Mouse (Mus musculus) embryonic facial prominence, embryonic 12.5 days (tissue): ENCODE results near the gene Opn1sw. TPM values are rescaled to one million over a fixed set of nuclear protein-coding genes. Genes with fewer than 3 reads are reported as not detected.

Experiments
- microRNA-seq: library from miRNA; unstranded; fragments of <30 nt; microRNA quantifications from one replicate; pipeline ENCODE4, GENCODE M21; 2017
- polyA plus RNA-seq: library from polyadenylated mRNA; unstranded; fragments of >200 nt; fragmentation: Nextera tagmentation; extraction: Ambion mirVana; gene quantifications from 2 replicates; pipeline ENCODE4 v1.2.1, GENCODE M21; 2016

The Opn1sw gene
- polyA plus RNA-seq, 1 experiment from 2014 or later = 0.61 TPM

Small RNA genes within 50 kb of the gene (microRNA-seq; reads per million reads assigned to microRNA genes)
- gene Gm26220 (0.54 reads per million), gene Gm44354 (not detected)

Other genes with a start within 250 kb of the Opn1sw start
- gene Rbm28, start 223.5 kb downstream of the Opn1sw start, polyA plus RNA-seq = 54.9 and 57.4 TPM in 2 replicates
- 1.5 and 1.8 TPM in 2 replicates for gene Prrt4, start 208.9 kb downstream of the Opn1sw start, polyA plus RNA-seq
- 34.6 and 38.1 TPM in 2 replicates for gene Impdh1, start 172.1 kb downstream of the Opn1sw start, polyA plus RNA-seq
- 36.6 and 40.4 TPM in 2 replicates for gene Hilpda, start 116.0 kb downstream of the Opn1sw start, polyA plus RNA-seq
- 0.27 and 0.39 TPM in 2 replicates for gene Fam71f2, start 108.9 kb downstream of the Opn1sw start, polyA plus RNA-seq
- 0.17 and 0.31 TPM in 2 replicates for gene Fam71f1, start 69.3 kb downstream of the Opn1sw start, polyA plus RNA-seq
- gene Calu, start 40.4 kb downstream of the Opn1sw start, polyA plus RNA-seq = 314 and 332 TPM in 2 replicates
- 26.6 and 26.9 TPM in 2 replicates for gene Ccdc136, start 7.8 kb upstream of the Opn1sw start, polyA plus RNA-seq
- 14.0 and 15.6 TPM in 2 replicates for gene Flnc, start 44.8 kb upstream of the Opn1sw start, polyA plus RNA-seq
- gene Atp6v1f, start 79.2 kb upstream of the Opn1sw start, polyA plus RNA-seq = 196 and 217 TPM in 2 replicates
- gene Atp6v1fnb, start 83.0 kb upstream of the Opn1sw start, polyA plus RNA-seq = 0.36 and 0.41 TPM in 2 replicates
- 40.6 and 41.3 TPM in 2 replicates for gene Kcp, start 119.5 kb upstream of the Opn1sw start, polyA plus RNA-seq
- gene Irf5, start 138.2 kb upstream of the Opn1sw start, polyA plus RNA-seq = 2.7 and 3.1 TPM in 2 replicates
- 98.7 and 102 TPM in 2 replicates for gene Tnpo3, start 221.4 kb upstream of the Opn1sw start, polyA plus RNA-seq